Comparison of ENCODE assay signal across 22 mouse cellular contexts in the genomic region with DNA sequence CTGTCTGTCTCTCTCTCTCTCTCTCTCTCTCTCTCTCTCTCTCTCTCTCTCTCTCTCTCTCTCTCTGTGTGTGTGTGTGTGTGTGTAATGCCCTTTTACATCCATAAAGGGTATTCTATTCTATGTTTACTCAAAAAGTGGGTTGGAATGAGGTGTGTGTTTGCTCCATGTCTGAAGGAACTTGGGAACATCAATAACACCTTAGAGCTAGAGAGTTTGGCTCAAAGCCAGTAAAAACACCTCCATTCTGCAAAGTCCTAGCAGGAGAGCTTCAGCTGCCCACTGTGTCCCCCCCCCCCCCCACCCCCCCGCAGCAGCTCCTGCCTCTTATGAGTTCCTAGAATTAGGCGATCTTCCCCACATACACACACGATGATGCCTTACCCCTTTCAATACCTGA. TPM values are rescaled to one million over a fixed set of nuclear protein-coding genes. Genes with fewer than 3 reads are reported as not detected.
A peak's percentile ranks its signal among the peaks of the same experiment; 100 is the strongest.
DNase-seq lines count a peak whose midpoint lies in the region; ATAC-seq and TF ChIP-seq lines count a peak whose summit lies in the region.
"Had no signal": no experiment of that assay in that cellular context is flagged by ENCODE, and none has a peak within 500 bp of the region (broad histone marks: within the 10 kb centered on the region; RNA-seq: fewer than 3 reads in every experiment).

No protein-coding gene starts in this region.

- peak; percentile 78 for DNase-seq in heart, adult 11 months
- DNase-seq in heart, adult 8-10 months (ENCODE audit: low spot score) = no peak
- DNase-seq in lung, embryonic 14.5 days = peak; percentile 75
- no peak for DNase-seq in lung, postnatal 25 days (ENCODE audit: low spot score)
- peak; percentile 42 for DNase-seq in lung, postnatal 36 days
- DNase-seq in lung, postnatal 14 days = no peak
- DNase-seq: cerebellum, adult 18-20 months; cerebellum, adult 9-11 months; cerebellum, postnatal 36 days; heart, adult 2 months; heart, postnatal 4 days had no signal

- H3K4me3 ChIP-seq in lung, embryonic 14.5 days (ENCODE audit: low read depth, low read length) = no peak overlapping the region
- H3K4me3 ChIP-seq: embryonic facial prominence, embryonic 15.5 days; erythroblast, embryonic 14.5 days; forebrain, embryonic 10.5 days; heart, adult 2 months; heart, embryonic 12.5 days; hindbrain, embryonic 12.5 days had no signal

- no peaks in the 10 kb centered on the region for H3K9me3 ChIP-seq in lung, embryonic 14.5 days (ENCODE audit: low read depth, low read length)
- H3K9me3 ChIP-seq: embryonic facial prominence, embryonic 15.5 days; forebrain, embryonic 10.5 days; heart, embryonic 12.5 days; hindbrain, embryonic 12.5 days had no signal

- ATAC-seq in lung, embryonic 14.5 days (ENCODE audit: insufficient read depth) = peak; percentile 39; the same call in 1 of the 2 replicates
- ATAC-seq in inflammation-experienced regulatory T-cells, adult 6 months = no peak
- ATAC-seq: activated CD4-positive, CD25-positive, alpha-beta regulatory T cell, adult 4 months; forebrain, embryonic 14.5 days; hindbrain, embryonic 16.5 days; Patski had no signal

- TF ChIP-seq CTCF in lung, embryonic 14.5 days (IDR thresholded peaks at IDR 0.05; ENCODE audit: low read depth) = no peak

- no peak overlapping the region for H3K4me2 ChIP-seq in lung, embryonic 14.5 days
- H3K4me2 ChIP-seq: embryonic facial prominence, embryonic 15.5 days; heart, embryonic 12.5 days; hindbrain, embryonic 12.5 days had no signal

- H3K27ac ChIP-seq in lung, embryonic 14.5 days (ENCODE audit: low read depth) = no peak overlapping the region
- H3K27ac ChIP-seq: embryonic facial prominence, embryonic 15.5 days; forebrain, embryonic 10.5 days; hindbrain, embryonic 12.5 days had no signal

- H3K36me3 ChIP-seq in lung, embryonic 14.5 days (ENCODE audit: insufficient read depth) = no peaks in the 10 kb centered on the region
- H3K36me3 ChIP-seq: embryonic facial prominence, embryonic 15.5 days; forebrain, embryonic 10.5 days; heart, embryonic 12.5 days; hindbrain, embryonic 12.5 days had no signal

- H3K9ac ChIP-seq in lung, embryonic 14.5 days = no peak overlapping the region
- H3K9ac ChIP-seq: embryonic facial prominence, embryonic 15.5 days; heart, embryonic 12.5 days; hindbrain, embryonic 12.5 days had no signal

- WGBS in lung, embryonic 14.5 days = 15% methylated on average over 3 of the region's 3 CpGs

- H3K27me3 ChIP-seq in lung, embryonic 14.5 days (ENCODE audit: insufficient read depth, low read length) = no peaks in the 10 kb centered on the region
- H3K27me3 ChIP-seq: CH12.LX; embryonic facial prominence, embryonic 15.5 days; heart, embryonic 12.5 days; hindbrain, embryonic 12.5 days; Patski had no signal

- peaks cover 41% of the 10 kb centered on the region; the same call in 1 of the 2 replicates for H3K4me1 ChIP-seq in lung, embryonic 14.5 days (ENCODE audit: insufficient read depth)

RNA-seq across cellular contexts. Expression of a gene that starts 37.1 kb away (rescaled TPM):
- total RNA-seq in heart, adult 8-10 months (2022) = 100 to 1,000 TPM; 157 to 180 (median 176) TPM
- 42.6 and 44.1 TPM in 2 replicates for polyA plus RNA-seq in lung, embryonic 14.5 days (2014; fragmentation: Nextera tagmentation; extraction: Ambion mirVana)
- not detected for polyA plus RNA-seq in inflammation-experienced regulatory T-cells, adult 6 months (2017; shearing (Covaris generic))
- polyA plus RNA-seq: activated CD4-positive, CD25-positive, alpha-beta regulatory T cell, adult 4 months had no signal

Comparison
In these comparisons a context has a peak if more than half of its experiments do, and no peak if none do; other contexts are left out.
1. DNase-seq: peak in heart, adult 11 months (single experiment), lung, embryonic 14.5 days (single experiment) and lung, postnatal 36 days (single experiment); none in heart, adult 8-10 months (single experiment), lung, postnatal 25 days (single experiment) and lung, postnatal 14 days (single experiment).
2. RNA of a gene that starts 37.1 kb away (polyA plus RNA-seq): 42.6 to 44.1 TPM in lung, embryonic 14.5 days; not detected in inflammation-experienced regulatory T-cells, adult 6 months; every median in the first group is over 10 times any median in the second.